Mouse (Mus musculus) intestine, embryonic 14.5 days (tissue): Measurements from ENCODE around the gene Donson. TPM values are rescaled to one million over a fixed set of nuclear protein-coding genes. Genes with fewer than 3 reads are reported as not detected.
"Not testable (repeated sequence)": the region's sequence is repeated elsewhere in the genome, so short reads cannot be mapped to it uniquely, and the experiment has no call there.

Experiments
- ATAC-seq: fragments of 200-750 bp; cut with Nextera tagmentation; replicated peaks from 2 replicates; pipeline ENCODE4 v1.8.0; 2017; ENCODE audit warnings: low read depth, moderate number of reproducible peaks, moderate TSS enrichment, moderate library complexity; ENCODE audit not compliant: low FRiP score, low TSS enrichment
- DNase-seq: peaks from one replicate; pipeline ENCODE4 v3.0.0-alpha.2; 2018; ENCODE audit warnings: low spot score
- H3K27ac ChIP-seq: fragments of 300-500 bp; sonication (generic); 2 replicates; pipeline ENCODE4 v1.5.1; 2014; ENCODE audit warnings: low read depth, mild to moderate bottlenecking, control low read depth
- H3K27me3 ChIP-seq: fragments of 300-500 bp; sonication (generic); replicated peaks from 2 replicates; pipeline ENCODE4 v1.6.1; 2014; ENCODE audit warnings: low read length, control low read depth; ENCODE audit not compliant: control insufficient read depth, insufficient read depth
- H3K36me3 ChIP-seq: fragments of 300-500 bp; sonication (generic); 2 replicates; pipeline ENCODE4 v1.6.1; 2014; ENCODE audit warnings: low read length, control low read depth; ENCODE audit not compliant: control insufficient read depth, insufficient read depth
- H3K4me1 ChIP-seq: fragments of 300-500 bp; sonication (generic); replicated peaks from 2 replicates; pipeline ENCODE4 v1.6.1; 2014; ENCODE audit warnings: low read length, control low read depth, mixed read lengths; ENCODE audit not compliant: control insufficient read depth, insufficient read depth
- H3K4me2 ChIP-seq: fragments of 300-500 bp; sonication (generic); 2 replicates; pipeline ENCODE4 v1.6.1; 2014; ENCODE audit warnings: low read length
- H3K4me3 ChIP-seq: fragments of 300-500 bp; sonication (generic); 2 replicates; pipeline ENCODE4 v1.5.1; 2014; ENCODE audit warnings: low read depth, low read length, control low read depth, mixed read lengths
- H3K9ac ChIP-seq: fragments of 300-500 bp; sonication (generic); 2 replicates; pipeline ENCODE4 v1.6.1; 2014; ENCODE audit warnings: mild to moderate bottlenecking, low read length
- H3K9me3 ChIP-seq: fragments of 300-500 bp; sonication (generic); 2 replicates; pipeline ENCODE4 v1.6.1; 2016; ENCODE audit warnings: low read length, control low read depth; ENCODE audit not compliant: control insufficient read depth
- WGBS: fragments of 180-500 bp; shearing (Covaris S2); extraction: QIAGEN DNeasy Blood & Tissue Kit; methylation state at CpG from one replicate; pipeline ENCODE4 v1.1.7; 2014; 5-methylcytosine and 5-hydroxymethylcytosine counted together
- polyA plus RNA-seq: library from polyadenylated mRNA; unstranded; fragments of >200 nt; fragmentation: Nextera tagmentation; extraction: Ambion mirVana; gene quantifications from 2 replicates; pipeline ENCODE4 v1.2.1, GENCODE M21; 2014

The Donson gene
- polyA plus RNA-seq, 1 experiment from 2014 or later = 24.7 TPM

DNA sequence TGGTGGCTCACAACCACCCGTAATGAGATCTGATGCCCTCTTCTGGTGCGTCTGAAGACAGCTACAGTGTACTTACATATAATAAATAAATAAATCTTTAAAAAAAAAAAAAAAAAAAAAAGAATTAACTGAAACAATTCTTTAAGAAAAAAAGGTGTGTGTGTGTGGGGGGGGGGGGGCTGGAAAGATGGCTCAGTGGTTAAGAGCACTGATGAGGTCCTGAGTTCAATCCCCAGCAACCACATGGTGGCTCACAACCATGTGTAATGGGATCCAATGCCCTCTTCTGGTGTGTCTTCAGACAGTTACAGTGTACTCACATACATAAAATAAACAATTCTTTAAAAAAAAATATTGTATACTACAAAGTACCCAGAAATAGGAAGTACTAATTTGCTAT is 43.1 kb downstream of the Donson start:
- H3K4me3 ChIP-seq, ATAC-seq, H3K4me1 ChIP-seq, H3K27ac ChIP-seq, H3K27me3 ChIP-seq, H3K9me3 ChIP-seq, H3K9ac ChIP-seq: not testable (repeated sequence)
- peaks cover 26% of the 10 kb centered on the region for H3K36me3 ChIP-seq
- peak; percentile 12 for DNase-seq
- no CpG with 5 or more reads among the region's 2 CpGs for WGBS
- peak overlapping the region; percentile 99; the same call in 1 of the 2 replicates for H3K4me2 ChIP-seq

DNA sequence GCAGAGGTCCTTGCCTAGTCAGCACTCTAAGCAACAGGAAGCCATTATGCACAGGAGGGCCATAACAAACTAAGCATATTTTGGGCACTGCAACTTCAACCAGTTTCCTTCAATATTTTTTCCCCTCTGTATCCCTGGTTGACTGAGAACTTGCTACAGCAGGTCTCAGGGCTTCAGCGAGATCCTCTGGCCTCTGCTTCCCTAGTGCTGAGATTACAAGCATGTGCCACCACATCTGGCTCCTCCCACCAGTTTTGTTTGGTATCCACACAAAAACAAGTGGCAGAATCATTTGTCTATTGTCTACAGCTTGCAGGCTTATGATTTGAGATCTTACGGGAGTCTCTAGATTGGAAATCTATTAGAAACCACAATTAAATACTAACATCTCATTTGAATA is 43.7 kb downstream of the Donson start:
- no peaks in the 10 kb centered on the region for H3K27me3 ChIP-seq
- peaks cover 3% of the 10 kb centered on the region; the same call in 1 of the 2 replicates for H3K4me1 ChIP-seq
- WGBS = 88% methylated on average over 2 of the region's 2 CpGs
- H3K4me2 ChIP-seq = no peak overlapping the region
- no peak for DNase-seq
- ATAC-seq = no peak
- no peak overlapping the region for H3K4me3 ChIP-seq
- H3K9me3 ChIP-seq = no peaks in the 10 kb centered on the region
- no peak overlapping the region for H3K9ac ChIP-seq
- H3K36me3 ChIP-seq = peaks cover 31% of the 10 kb centered on the region
- H3K27ac ChIP-seq = no peak overlapping the region

- Histone ChIP-seq H3K9ac (no peak overlapping the region), H3K27me3 (no peaks in the 10 kb centered on the region), H3K36me3 (peaks cover 79% of the 10 kb centered on the region), H3K9me3 (no peaks in the 10 kb centered on the region), H3K4me3 (no peak overlapping the region), H3K4me1 (no peaks in the 10 kb centered on the region), H3K4me2 (no peak overlapping the region), H3K27ac (no peak overlapping the region)
- WGBS = 94% methylated on average over 8 of the region's 8 CpGs
- DNase-seq = no peak
- no peak for ATAC-seq
Observed at GRCm38 (mm10) chr16:91640171-91640570, 48.4 kb downstream of the Donson start.

GRCm38 (mm10) chr16:91639636-91640035 is 48.9 kb downstream of the Donson start:
- Histone ChIP-seq H3K27ac (no peak overlapping the region), H3K36me3 (peaks cover 82% of the 10 kb centered on the region), H3K27me3 (no peaks in the 10 kb centered on the region), H3K9me3 (no peaks in the 10 kb centered on the region), H3K4me3 (no peak overlapping the region), H3K9ac (no peak overlapping the region), H3K4me2 (no peak overlapping the region), H3K4me1 (no peaks in the 10 kb centered on the region)
- 95% methylated on average over 2 of the region's 2 CpGs for WGBS
- no peak for ATAC-seq
- no peak for DNase-seq

- Histone ChIP-seq H3K27ac (no peak overlapping the region), H3K36me3 (peaks cover 82% of the 10 kb centered on the region), H3K27me3 (no peaks in the 10 kb centered on the region), H3K9me3 (no peaks in the 10 kb centered on the region), H3K4me1 (no peaks in the 10 kb centered on the region), H3K4me2 (no peak overlapping the region), H3K4me3 (no peak overlapping the region), H3K9ac (no peak overlapping the region)
- 92% methylated on average over 5 of the region's 5 CpGs for WGBS
- ATAC-seq = no peak
- no peak for DNase-seq
Observed at GRCm38 (mm10) chr16:91639161-91639560, 49.4 kb downstream of the Donson start.

- ATAC-seq = no peak
- H3K36me3 ChIP-seq = peaks cover 92% of the 10 kb centered on the region
- no peaks in the 10 kb centered on the region for H3K4me1 ChIP-seq
- H3K9me3 ChIP-seq = no peaks in the 10 kb centered on the region
- 90% methylated on average over 12 of the region's 12 CpGs for WGBS
- H3K9ac ChIP-seq = no peak overlapping the region
- no peak overlapping the region for H3K4me3 ChIP-seq
- H3K4me2 ChIP-seq = no peak overlapping the region
- no peak overlapping the region for H3K27ac ChIP-seq
- no peaks in the 10 kb centered on the region for H3K27me3 ChIP-seq
- no peak for DNase-seq
Observed at GRCm38 (mm10) chr16:91633641-91634040, 54.9 kb downstream of the Donson start.

- peaks cover 92% of the 10 kb centered on the region for H3K36me3 ChIP-seq
Observed at GRCm38 (mm10) chr16:91632940-91633339, 55.6 kb downstream of the Donson start.

DNA sequence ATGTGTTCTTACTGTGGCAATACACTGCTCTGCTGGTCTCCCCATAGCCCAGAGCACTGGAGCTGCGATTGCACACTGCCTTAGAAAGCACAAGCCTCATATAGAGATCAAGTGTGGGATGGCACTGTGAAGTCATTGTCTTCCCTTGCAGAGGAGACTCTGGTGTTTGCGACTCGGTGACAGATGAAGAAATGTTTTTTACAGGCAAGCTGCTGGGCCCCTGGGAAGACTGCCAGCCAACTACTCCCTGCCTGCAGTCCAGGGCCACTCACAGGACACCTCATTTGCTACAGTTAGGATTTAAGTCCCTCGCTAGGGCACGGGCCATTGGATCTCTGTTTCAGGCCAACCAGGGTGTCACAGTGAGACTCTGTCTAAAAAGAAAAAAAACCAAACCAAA is 56.1 kb downstream of the Donson start:
- Histone ChIP-seq H3K4me3 (no peak overlapping the region), H3K36me3 (peaks cover 92% of the 10 kb centered on the region), H3K27me3 (no peaks in the 10 kb centered on the region), H3K9me3 (no peaks in the 10 kb centered on the region), H3K27ac (no peak overlapping the region), H3K4me1 (no peaks in the 10 kb centered on the region), H3K9ac (no peak overlapping the region), H3K4me2 (no peak overlapping the region)
- ATAC-seq (no peak), DNase-seq (no peak)
- WGBS = 90% methylated on average over 5 of the region's 5 CpGs

More at GRCm38 (mm10) chr16:91632940-91633339, 55.6 kb downstream of the Donson start:
- no peak overlapping the region for H3K9ac ChIP-seq
- no peak overlapping the region for H3K4me2 ChIP-seq
- no peaks in the 10 kb centered on the region for H3K9me3 ChIP-seq
- no peak overlapping the region for H3K4me3 ChIP-seq
- DNase-seq (no peak), ATAC-seq (no peak)
- H3K27ac ChIP-seq = no peak overlapping the region
- H3K4me1 ChIP-seq = no peaks in the 10 kb centered on the region
- 95% methylated on average over 7 of the region's 7 CpGs for WGBS
- H3K27me3 ChIP-seq = no peaks in the 10 kb centered on the region

GRCm38 (mm10) chr16:91630584-91630983 is 58.0 kb downstream of the Donson start:
- H3K27me3 ChIP-seq = no peaks in the 10 kb centered on the region
- DNase-seq = no peak
- H3K4me2 ChIP-seq = no peak overlapping the region
- H3K4me3 ChIP-seq = no peak overlapping the region
- no peak for ATAC-seq
- H3K9ac ChIP-seq = no peak overlapping the region
- H3K36me3 ChIP-seq = peaks cover 92% of the 10 kb centered on the region
- H3K4me1 ChIP-seq = no peaks in the 10 kb centered on the region
- H3K27ac ChIP-seq = no peak overlapping the region
- no peaks in the 10 kb centered on the region for H3K9me3 ChIP-seq
- 75% methylated on average over 1 of the region's 1 CpGs for WGBS
